Mouse (Mus musculus): ENCODE data around the gene Stum.

The Stum gene

GRCm38 (mm10) chr1:180499766-180500165 lies 16.5 kb upstream of the Stum start:
- DNase-seq (ENCODE audit: extremely low read depth, low read depth): no peak

GRCm38 (mm10) chr1:180492777-180493176 lies 9.5 kb upstream of the Stum start:
- no peak for DNase-seq (ENCODE audit: extremely low read depth, low read depth)

GRCm38 (mm10) chr1:180485346-180485745 lies 2.0 kb upstream of the Stum start:
- no peak for DNase-seq (ENCODE audit: extremely low read depth, low read depth)

DNA sequence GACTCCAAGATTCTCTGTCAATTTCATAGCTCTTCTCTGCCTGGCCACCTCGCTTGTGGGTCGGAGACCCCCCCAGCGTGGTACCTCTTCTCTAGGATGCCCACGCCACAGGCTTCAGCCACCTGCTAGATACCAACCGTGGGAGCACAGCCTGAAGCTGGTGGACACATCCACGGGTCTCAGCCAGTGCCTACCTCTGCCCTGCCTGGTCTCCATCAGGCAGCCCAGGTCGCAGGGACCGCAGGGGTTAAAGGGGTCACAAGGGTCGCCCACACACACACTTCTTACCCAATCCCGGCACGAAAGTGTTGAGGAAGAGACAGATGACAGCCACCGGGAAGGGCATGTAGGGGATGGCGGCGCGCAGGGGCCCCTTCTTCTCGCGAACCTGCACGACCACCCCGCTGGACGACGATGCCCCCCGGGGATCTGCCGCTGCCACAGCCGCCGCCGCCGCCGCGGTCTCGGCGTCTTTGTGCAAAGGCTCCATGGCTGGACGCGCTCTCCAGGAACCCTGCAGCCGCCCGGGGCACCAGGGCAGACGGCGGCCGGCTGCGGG lies 385 bp downstream of the Stum start:
- no peak for DNase-seq (ENCODE audit: extremely low read depth, low read depth)

GRCm38 (mm10) chr1:180481956-180482355 lies 1.3 kb downstream of the Stum start:
- DNase-seq (ENCODE audit: extremely low read depth, low read depth): no peak

GRCm38 (mm10) chr1:180481331-180481730 lies 2.0 kb downstream of the Stum start:
- no peak for DNase-seq (ENCODE audit: extremely low read depth, low read depth)

DNA sequence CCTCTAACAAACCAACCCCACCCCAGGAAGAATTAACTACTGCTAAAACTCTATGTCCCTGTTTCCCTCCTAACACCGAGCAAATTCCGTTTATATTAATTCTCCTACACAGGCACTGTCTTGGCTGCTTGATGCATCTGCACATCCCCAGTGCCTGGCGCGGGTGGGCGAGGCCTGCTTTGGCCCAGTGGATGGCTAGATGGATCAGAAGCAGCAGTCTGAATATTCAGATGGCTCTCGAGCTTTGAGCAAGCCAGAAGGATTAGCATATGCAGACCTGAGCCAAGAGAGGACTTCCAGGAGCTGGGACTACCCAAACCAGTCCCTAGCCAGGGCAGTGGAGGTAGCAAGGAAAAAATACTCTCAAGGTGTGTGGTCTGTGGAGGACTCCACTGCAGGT lies 3.0 kb downstream of the Stum start:
- no peak for DNase-seq (ENCODE audit: extremely low read depth, low read depth)

- DNase-seq (ENCODE audit: extremely low read depth, low read depth): no peak
Observed at GRCm38 (mm10) chr1:180473566-180473965, 9.7 kb downstream of the Stum start.

- DNase-seq (ENCODE audit: extremely low read depth, low read depth): no peak
Observed at GRCm38 (mm10) chr1:180468004-180468403, 15.3 kb downstream of the Stum start.

DNA sequence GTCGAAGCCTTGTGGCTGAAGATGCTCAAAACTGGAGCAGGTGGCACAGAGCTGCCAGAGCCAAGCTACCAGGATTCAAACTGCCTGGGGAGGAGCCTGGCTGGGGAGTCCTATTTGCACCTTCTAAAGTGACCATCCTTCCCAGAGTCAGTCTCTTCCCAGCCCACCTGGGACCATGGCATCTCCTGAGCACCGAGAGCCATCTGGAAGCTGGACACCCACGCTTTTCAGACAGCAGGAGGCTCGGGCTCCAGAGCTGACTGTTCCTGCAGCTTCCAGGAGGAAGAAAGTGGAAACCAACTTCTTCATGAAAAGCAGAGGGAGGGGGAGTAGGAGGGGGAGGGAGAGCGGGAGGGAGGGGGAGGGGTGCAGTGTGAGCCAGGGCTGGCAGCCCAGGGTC lies 17.7 kb downstream of the Stum start:
- no peak for DNase-seq (ENCODE audit: extremely low read depth, low read depth)

- no peak for DNase-seq (ENCODE audit: extremely low read depth, low read depth)
Observed at GRCm38 (mm10) chr1:180464357-180464756, 18.9 kb downstream of the Stum start.

DNA sequence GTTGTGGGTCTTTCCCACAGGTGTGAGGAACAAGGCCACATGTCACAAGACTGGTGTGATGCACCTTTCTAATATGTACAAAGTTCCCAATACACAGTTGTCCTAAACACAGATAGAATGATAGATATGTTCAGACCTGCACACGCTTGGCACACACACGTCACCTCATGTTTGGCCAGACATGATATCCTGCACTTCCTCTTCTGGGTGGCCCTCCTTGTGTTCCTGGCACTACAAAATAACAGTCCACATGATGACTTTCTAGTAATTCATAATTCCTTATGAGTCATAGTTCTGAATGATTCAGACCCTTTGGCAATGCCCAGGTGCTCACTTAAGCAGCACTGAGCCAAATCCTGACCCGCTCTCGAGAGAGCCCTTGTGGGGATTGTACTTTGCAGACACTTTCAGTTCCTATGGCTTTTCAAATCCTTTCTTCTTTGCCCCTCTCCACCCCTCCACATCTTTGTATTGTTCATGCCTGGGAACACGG lies 20.3 kb downstream of the Stum start:
- no peak for DNase-seq (ENCODE audit: extremely low read depth, low read depth)

DNA sequence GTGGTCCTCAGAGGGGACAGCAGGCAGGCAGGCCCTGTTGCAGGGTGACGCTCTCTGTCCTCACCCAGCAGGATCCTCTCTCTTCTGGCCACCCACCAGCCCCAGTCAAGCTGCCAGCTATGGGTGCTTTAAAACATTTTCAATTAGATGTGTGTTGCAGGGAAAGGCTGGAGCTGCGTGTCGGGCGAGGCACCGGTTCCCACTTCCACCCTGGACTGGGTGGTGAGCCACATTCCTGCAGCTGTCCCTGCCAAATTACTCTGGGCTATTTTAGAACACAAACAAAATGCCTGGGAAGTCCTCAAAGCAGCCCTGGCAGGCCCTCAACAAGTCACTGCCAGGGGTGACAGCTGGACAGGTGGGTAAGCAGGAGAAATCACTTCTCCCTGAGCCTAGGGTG lies 20.9 kb downstream of the Stum start:
- no peak for DNase-seq (ENCODE audit: extremely low read depth, low read depth)

DNA sequence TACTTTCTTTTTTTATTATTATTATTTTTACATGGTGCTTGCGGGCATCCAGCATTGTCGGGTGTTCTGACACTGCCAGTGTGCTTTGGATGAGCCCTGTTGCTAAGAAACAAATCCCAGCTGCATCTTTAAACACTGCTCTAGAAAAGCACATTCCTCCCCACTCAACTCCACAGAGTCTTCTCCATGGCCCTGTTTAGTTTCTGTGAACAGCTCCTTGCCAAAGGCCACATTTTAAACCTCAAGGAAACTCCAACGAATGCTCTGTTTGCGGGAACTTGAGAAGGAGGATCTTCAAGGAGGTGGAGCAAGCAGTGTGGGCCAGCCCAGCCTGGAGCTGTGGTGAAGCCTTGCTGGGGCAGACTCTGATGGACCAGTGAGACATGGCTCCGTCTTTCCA lies 22.6 kb downstream of the Stum start:
- DNase-seq (ENCODE audit: extremely low read depth, low read depth): no peak

- no peak for DNase-seq (ENCODE audit: extremely low read depth, low read depth)
Observed at GRCm38 (mm10) chr1:180458680-180459079, 24.6 kb downstream of the Stum start.

DNA sequence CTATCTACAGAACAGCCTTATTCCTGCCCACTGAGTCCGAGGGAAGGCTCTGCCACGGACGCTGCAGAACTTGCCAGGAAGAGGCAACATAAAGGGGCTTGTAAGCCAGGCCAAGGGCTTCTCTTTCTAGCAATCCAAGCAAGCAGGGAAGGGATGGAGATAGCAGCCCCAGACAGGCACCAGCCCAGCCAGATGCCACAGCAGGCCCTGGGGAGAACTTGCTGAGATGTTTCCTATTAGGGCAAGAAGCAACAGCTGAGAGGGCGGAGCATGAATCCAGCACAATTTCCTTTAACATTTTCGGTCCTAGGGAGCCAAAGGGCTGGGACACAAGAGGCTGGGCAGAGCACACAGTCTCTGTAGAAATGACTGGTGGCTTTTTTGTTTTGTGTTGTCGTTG lies 25.0 kb downstream of the Stum start:
- no peak for DNase-seq (ENCODE audit: extremely low read depth, low read depth)

DNA sequence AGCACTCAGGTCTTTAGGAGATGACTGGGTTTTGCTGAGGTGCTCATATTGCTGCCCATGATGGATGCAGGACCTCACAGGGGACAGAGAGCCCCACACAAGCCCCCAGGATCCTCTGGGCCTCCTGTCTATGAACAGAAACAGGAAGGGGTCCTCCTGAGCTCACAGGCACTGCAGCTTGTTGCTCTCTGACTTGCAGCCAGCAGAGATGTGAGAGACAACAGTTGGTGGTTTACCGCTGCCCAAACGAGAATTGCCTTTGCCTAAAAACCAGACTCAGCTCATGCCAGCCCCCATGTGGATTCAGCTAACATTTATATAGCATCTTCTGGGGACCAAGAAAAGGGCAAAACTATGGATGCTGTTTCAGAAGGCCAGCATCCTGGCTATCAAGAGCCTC lies 33.7 kb downstream of the Stum start:
- DNase-seq (ENCODE audit: extremely low read depth, low read depth): no peak

DNA sequence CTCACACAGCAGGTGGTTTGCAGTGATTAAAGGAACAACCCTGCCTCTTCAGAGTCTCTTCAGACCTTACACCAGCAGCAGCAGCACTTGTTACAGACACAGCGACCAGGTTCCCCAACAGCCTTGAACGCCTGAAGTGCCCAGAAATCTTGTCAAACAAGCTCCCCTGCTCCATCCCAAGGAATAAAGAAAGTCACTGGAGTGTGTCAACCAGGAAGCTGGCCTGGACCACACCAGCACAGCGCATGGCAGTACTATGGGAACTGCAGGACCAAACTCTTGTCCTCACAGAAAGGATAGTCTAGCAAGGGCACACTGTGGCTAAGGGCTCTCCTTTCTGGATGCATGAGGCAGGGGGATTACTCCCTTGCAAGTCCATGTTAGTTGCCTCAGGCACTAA lies 38.9 kb downstream of the Stum start:
- DNase-seq (ENCODE audit: extremely low read depth, low read depth): no peak

GRCm38 (mm10) chr1:180439496-180439895 lies 43.8 kb downstream of the Stum start:
- no peak for DNase-seq (ENCODE audit: extremely low read depth, low read depth)

- DNase-seq (ENCODE audit: extremely low read depth, low read depth): no peak
Observed at GRCm38 (mm10) chr1:180434925-180435324, 48.4 kb downstream of the Stum start.

DNA sequence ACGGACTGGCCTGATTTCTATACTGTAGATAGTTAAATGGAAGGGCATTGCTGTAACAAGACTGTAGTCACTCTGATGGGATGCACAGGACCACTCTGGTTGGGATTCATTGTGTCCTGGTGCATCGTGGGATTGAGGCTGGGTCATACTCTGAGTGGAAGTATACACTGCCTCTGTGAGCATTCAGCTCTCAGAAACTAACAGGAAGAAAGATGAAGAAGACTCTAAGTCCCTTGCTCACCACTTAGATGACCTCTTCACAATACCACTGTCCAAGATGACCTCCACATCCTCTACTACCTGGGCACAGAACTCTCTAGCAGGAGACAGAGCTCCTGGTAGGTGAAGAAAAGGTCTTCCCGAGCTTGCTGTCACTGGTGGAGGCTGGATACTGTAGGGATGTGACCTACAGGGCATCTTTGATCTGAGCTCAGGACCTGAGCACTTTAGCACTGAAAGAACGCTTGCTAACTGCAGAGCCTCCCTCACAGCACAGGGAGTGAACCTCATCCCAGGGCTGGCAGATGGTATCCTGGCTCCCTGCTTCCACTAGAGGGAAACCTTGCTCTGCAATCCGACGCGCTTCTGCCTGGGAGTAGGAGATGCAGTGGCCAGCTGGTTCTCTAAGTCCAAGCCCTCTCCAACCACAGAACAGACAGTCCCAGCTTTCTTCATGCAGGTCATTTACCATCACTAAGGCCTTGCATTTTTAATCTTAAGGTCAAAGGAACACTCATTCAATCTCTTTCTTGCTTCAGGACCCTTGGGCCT lies 49.3 kb downstream of the Stum start:
- no peak for DNase-seq (ENCODE audit: extremely low read depth, low read depth)

- DNase-seq (ENCODE audit: extremely low read depth, low read depth): no peak
Observed at GRCm38 (mm10) chr1:180433098-180433538, 50.2 kb downstream of the Stum start.

GRCm38 (mm10) chr1:180431833-180432232 lies 51.5 kb downstream of the Stum start:
- DNase-seq (ENCODE audit: extremely low read depth, low read depth): peak; percentile 67
